Mouse (Mus musculus) spleen, postnatal 36 days (tissue): ENCODE measurements around the gene Loxl3.
A peak's percentile ranks its signal among the peaks of the same experiment; 100 is the strongest.

ENCODE experiments used
- DNase-seq, 2 experiments: peaks; one replicate each; pipeline ENCODE4 v3.0.0; 2022; ENCODE audit warnings: low spot score in 2 of 2, mixed read lengths in 1 of 2

Loxl3 gene

GRCm38 (mm10) chr6:83033249-83034185 is at the start of gene Loxl3, which contains the start of gene Dok1:
TSS of gene Loxl3 (plus strand) at chr6:83034173.
TSS of gene Dok1 (minus strand) at chr6:83033471.
- peak; percentile 64 to 72 for DNase-seq

- no peak for DNase-seq
These were observed 46.5 kb upstream of the Loxl3 start for GRCm38 (mm10) chr6:82987411-82987971.

GRCm38 (mm10) chr6:82993696-82994095 is 40.3 kb upstream of the Loxl3 start:
- DNase-seq = no peak

GRCm38 (mm10) chr6:82994372-82994771 is 39.6 kb upstream of the Loxl3 start:
- DNase-seq = no peak

DNA sequence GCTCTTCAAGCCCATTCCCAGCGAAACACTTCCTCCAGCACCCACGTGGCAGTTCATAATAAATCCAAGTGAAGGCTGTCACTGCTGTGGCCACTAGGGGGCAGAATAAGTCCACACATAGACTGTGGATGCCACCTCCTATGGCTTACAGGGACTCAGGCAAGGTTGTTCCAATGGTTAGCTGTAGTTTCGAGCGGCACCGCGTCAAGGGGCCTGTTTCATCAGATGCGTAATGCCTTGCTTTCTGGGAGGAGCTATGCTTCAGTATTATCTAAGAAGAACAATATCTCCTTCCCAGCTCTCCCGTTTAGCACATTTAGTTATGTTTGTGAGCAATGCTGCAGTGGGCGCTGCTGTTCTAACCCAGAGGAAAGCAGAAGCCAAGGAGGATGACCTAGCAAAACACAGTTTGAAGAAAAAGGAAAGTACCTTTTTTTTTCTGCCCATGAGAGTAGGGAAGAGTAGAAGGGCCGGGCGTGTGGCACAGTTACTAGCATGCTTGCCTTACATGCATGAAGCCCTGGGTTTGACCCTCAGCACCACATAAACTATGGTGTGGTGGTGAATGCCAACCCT is 37.1 kb upstream of the Loxl3 start:
- peak; percentile 86 to 93 for DNase-seq

DNA sequence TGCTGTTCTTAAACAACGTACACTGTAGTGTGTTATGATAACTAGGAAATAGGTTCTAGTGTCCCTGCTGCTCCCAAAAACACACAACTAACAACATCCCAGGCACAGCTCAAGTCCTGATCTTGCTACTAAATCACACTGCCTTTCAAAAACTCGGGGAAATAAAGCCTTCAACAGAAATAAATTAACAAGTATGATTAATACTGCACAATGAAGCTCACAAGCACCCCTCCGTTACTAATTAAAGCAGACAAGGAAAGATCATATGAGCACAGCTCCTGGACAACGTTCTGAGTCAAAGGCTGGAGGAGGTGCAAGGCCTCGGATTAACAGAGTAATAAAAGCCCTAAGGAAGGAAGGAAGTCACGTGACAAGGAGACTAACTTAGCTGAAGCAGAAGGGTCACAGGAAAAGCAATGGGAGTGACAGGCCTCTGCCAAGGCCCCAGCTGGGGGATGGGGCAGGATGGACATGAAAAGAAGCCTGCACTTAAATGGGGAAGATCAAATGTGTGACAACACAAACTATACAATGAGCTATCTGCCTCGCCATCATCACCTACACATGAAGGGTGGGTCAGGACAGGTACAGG is 36.4 kb upstream of the Loxl3 start:
- peak in 1 of 2 experiments; percentile 23 for DNase-seq

- no peak for DNase-seq
These were observed 35.6 kb upstream of the Loxl3 start for GRCm38 (mm10) chr6:82998326-82998725.

DNA sequence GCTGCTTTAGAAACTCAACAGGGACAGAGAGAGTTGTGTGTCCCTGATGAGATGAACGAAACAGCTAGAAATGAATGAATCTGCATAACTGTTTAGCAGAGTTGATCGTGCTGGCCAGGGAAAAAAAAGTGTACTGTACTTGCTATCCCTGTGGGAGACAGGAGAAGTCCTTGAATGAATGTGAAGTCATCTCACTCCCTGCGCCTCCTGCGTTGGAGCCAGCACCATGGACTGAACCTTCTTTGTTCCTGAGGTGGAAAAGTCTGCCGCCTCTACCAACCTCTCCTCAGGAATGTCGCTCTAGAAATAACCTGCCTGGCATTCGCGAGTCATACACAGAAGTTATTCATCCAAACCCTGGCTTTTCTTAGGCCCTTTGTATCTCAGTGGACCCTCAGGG is 34.0 kb upstream of the Loxl3 start:
- DNase-seq = no peak

DNA sequence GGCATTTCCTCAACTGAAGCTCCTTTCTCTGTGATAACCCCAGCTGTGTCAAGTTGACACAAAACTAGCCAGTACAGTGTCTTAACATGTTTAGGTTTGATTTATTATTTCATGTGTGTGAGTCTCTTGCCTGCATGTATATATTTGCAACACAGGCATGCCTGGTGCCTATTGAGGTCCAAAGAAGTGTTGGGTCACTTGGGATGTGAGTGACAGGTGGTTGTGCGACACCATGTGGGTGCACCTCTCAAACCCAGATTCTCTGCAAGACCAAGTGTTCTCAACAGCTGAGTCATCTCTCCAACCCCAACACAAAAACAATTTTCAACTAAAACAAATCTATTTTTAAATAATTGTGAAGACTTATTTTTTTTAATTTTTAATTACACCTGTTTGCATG is 30.9 kb upstream of the Loxl3 start:
- no peak for DNase-seq

DNA sequence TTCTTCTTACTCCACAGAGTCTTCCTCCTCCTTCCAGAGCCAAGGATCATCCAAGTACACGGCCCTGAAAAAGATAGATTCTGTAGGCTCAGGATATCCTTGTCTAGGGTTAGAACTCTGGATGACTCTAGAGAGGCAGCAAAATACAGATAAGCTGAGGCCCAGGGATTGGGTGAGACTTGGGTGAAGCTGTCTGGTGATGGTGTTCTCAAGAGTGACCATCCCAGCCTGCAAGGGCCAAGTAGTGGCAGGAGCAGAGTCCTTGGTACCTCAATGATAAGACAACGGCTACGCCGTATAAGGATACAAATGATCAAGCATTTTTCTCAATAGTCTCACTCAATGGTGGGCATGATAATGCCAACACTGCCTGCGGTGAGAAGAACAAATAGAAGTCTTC is 30.1 kb upstream of the Loxl3 start:
- no peak for DNase-seq

GRCm38 (mm10) chr6:83004309-83004708 is 29.7 kb upstream of the Loxl3 start:
- no peak for DNase-seq

DNA sequence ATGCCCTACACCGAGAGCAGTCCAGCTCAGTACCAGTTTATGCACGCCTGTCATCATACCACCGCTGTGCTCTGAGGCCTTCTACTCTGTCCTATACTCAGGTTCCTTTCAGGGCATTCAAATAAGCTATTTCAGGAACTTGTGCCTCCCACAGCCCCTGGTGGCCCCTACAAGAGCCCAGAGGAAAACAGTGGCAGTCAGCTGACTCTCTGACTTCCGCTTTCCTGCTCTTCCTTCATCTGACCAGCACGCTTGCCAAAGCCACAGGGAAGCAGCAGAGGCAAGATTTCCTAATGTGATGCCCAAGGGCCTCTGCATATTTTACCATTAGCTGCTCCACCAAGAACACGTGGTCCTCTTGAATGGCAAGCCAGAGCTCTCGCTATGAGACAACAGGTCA is 29.1 kb upstream of the Loxl3 start:
- DNase-seq = peak; percentile 80 to 83

- no peak for DNase-seq
These were observed 28.4 kb upstream of the Loxl3 start for GRCm38 (mm10) chr6:83005444-83006011.

DNA sequence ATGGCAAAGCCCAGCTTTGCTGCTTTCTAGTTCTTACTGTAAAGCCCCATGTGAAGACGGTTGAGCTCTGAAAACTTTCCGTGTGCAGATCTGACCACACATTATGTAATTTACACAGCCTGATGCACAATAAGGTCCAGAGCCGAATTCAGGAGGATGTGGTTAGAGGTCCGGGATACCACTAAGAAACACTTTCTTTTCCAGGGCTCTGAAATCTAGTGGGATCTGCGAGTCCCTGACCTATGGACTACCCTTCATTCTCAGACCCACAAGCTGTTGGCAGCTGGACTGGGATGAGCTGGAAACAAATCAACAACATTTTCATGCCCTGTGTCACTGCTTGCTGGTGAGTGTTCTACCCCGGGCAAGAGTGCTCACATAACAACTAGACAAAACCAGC is 27.9 kb upstream of the Loxl3 start:
- no peak for DNase-seq

- DNase-seq = peak; percentile 65 to 67
These were observed 25.3 kb upstream of the Loxl3 start for GRCm38 (mm10) chr6:83008659-83009058.

DNA sequence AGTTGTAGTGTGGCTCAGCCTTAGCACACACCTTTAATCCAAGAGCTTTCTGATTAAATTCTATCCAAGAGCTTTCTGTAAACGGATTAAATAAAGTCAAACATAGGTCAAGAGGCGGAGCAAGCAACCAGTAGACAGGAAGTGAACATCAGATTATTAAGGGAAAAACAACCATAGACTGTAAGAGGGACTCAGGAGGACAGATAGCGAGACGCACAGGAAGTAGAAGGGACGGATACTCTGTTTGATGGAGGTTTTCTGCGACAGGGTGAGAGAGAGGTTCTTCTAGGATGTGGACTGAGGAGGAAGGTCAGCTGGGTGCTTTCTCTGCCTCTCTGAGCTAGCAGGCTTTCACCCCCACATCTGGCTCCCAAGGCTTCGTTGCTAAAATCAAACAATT is 24.0 kb upstream of the Loxl3 start:
- DNase-seq = peak in 1 of 2 experiments; percentile 42

GRCm38 (mm10) chr6:83011255-83011654 is 22.7 kb upstream of the Loxl3 start:
- peak; percentile 40 to 46 for DNase-seq

DNA sequence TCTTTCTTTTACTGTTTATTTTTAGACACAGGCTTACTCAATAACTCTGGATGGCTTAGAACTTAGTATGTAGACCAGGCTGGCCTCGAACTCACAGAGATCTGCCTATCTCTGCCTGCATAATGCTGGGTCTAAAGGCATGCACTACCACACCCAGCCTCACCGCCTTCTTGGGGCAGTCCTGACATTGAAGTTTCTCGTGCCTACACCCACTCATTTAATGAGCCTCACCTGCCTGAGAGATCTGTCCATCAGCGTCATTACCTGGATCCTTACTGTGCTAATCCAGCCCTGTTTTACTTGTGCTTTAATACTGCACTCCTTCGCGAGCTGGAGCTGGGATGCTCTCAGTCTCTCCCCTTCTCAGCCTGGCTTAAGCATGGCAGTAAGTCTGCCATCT is 22.2 kb upstream of the Loxl3 start:
- DNase-seq = no peak

GRCm38 (mm10) chr6:83013444-83013843 is 20.5 kb upstream of the Loxl3 start:
- DNase-seq = peak; percentile 67

- peak; percentile 54 to 73 for DNase-seq
These were observed 19.2 kb upstream of the Loxl3 start for GRCm38 (mm10) chr6:83014482-83015466.

GRCm38 (mm10) chr6:83015749-83016148 is 18.2 kb upstream of the Loxl3 start:
- no peak for DNase-seq
